Mouse (Mus musculus) embryonic fibroblast, embryonic 13.5 days (primary cell): Measurements from ENCODE around the gene Mob2.

ENCODE experiments used
- CTCF ChIP-seq: IDR thresholded peaks from 2 replicates; pipeline ENCODE4 v1.5.1; 2011; ENCODE audit warnings: mild to moderate bottlenecking, control low read depth, low read length, moderate library complexity, borderline replicate concordance; ENCODE audit not compliant: insufficient read depth
- POLR2A ChIP-seq: IDR thresholded peaks from 2 replicates; pipeline ENCODE4 v1.6.1; 2011; ENCODE audit warnings: low read depth, mild to moderate bottlenecking, control low read depth, low read length, moderate library complexity

GRCm38 (mm10) chr7:142019699-142020098 is 41.2 kb downstream of the Mob2 start:
- no peak for TF ChIP-seq POLR2A
- TF ChIP-seq CTCF: no peak
